Mouse (Mus musculus) small intestine, adult 2 months (tissue): Measurements from ENCODE around the gene Gucy1a1. TPM values are rescaled to one million over a fixed set of nuclear protein-coding genes. Genes with fewer than 3 reads are reported as not detected.
A peak's percentile ranks its signal among the peaks of the same experiment; 100 is the strongest.

Experiments used
- H3K27ac ChIP-seq: fragments of 200-500 bp; 2 replicates; pipeline ENCODE4 v1.5.1; 2012; ENCODE audit warnings: low read depth, low read length, control low read depth, inconsistent platforms; ENCODE audit not compliant: insufficient read depth
- H3K27me3 ChIP-seq: fragments of 200-500 bp; 2 replicates; pipeline ENCODE4 v1.6.1; 2012; ENCODE audit warnings: mild to moderate bottlenecking, moderate library complexity, low read length, inconsistent platforms; ENCODE audit not compliant: control insufficient read depth, insufficient read depth
- H3K36me3 ChIP-seq: fragments of 200-500 bp; 2 replicates; pipeline ENCODE4 v1.6.1; 2012; ENCODE audit warnings: mild to moderate bottlenecking, low read length, control low read depth, inconsistent platforms; ENCODE audit not compliant: control insufficient read depth, insufficient read depth
- H3K4me1 ChIP-seq: fragments of 200-500 bp; 2 replicates; pipeline ENCODE4 v1.6.1; 2012; ENCODE audit warnings: low read length, inconsistent platforms, mixed read lengths; ENCODE audit not compliant: control insufficient read depth, insufficient read depth, insufficient read length
- H3K4me3 ChIP-seq: fragments of 200-500 bp; 2 replicates; pipeline ENCODE4 v1.5.1; 2012; ENCODE audit warnings: low read depth, mild to moderate bottlenecking, control low read depth, inconsistent platforms, low read length, moderate library complexity
- CTCF ChIP-seq: fragments of 200-500 bp; IDR thresholded peaks from 2 replicates; pipeline ENCODE4 v1.5.1; 2012; ENCODE audit warnings: low read depth, mild to moderate bottlenecking, control low read depth, inconsistent platforms, low read length, moderate library complexity, mixed read lengths; ENCODE audit not compliant: insufficient replicate concordance, insufficient read length; ENCODE audit errors: extremely low read depth
- POLR2A ChIP-seq: fragments of 200-500 bp; IDR thresholded peaks from 2 replicates; pipeline ENCODE4 v1.6.1; 2012; ENCODE audit warnings: low read depth, mild to moderate bottlenecking, control low read depth, inconsistent platforms, low read length, moderate library complexity
- WGBS: fragments of 180-500 bp; shearing (Covaris S2); methylation state at CpG from one replicate; pipeline ENCODE4 v1.1.7; 2018; 5-methylcytosine and 5-hydroxymethylcytosine counted together
- polyA plus RNA-seq: library from polyadenylated mRNA; depleted of rRNA; stranded (reverse); fragments of >200 nt; gene quantifications from 2 replicates; pipeline ENCODE4 v1.2.3, GENCODE M21; 2012

Gucy1a1 gene
- polyA plus RNA-seq, 1 experiment, result 3.6 TPM

GRCm38 (mm10) chr3:82096801-82097200 lies 48.8 kb downstream of the Gucy1a1 start:
- Histone ChIP-seq H3K4me3 (no peak overlapping the region), H3K27ac (no peak overlapping the region), H3K36me3 (no peaks in the 10 kb centered on the region), H3K4me1 (no peaks in the 10 kb centered on the region), H3K27me3 (no peaks in the 10 kb centered on the region)
- no peak for TF ChIP-seq CTCF
- TF ChIP-seq POLR2A, result no peak
- WGBS, result 69% methylated on average over 2 of the region's 2 CpGs

- TF ChIP-seq POLR2A, result peak; percentile 49; the same call in 1 of the 2 replicates
- no peak for TF ChIP-seq CTCF
- Histone ChIP-seq H3K27me3 (peaks cover 7% of the 10 kb centered on the region; the same call in 1 of the 2 replicates), H3K4me3 (peak within 1 kb of the TSS; percentile 72), H3K27ac (peak within 1 kb of the TSS; percentile 50), H3K36me3 (no peaks in the 10 kb centered on the region), H3K4me1 (no peaks in the 10 kb centered on the region)
- WGBS, result 5% methylated on average over 25 of the region's 25 CpGs
These were observed 71.3 kb downstream of the Gucy1a1 start, which contains the start of gene Gucy1b1 for GRCm38 (mm10) chr3:82074201-82074851. Gucy1b1 (minus strand) TSS chr3:82074689.

- no peak for TF ChIP-seq POLR2A
- TF ChIP-seq CTCF, result no peak
- peak overlapping the region; percentile 72 for H3K4me3 ChIP-seq
- peaks cover 7% of the 10 kb centered on the region; the same call in 1 of the 2 replicates for H3K27me3 ChIP-seq
- peak overlapping the region; percentile 50 for H3K27ac ChIP-seq
- 4% methylated on average over 34 of the region's 34 CpGs for WGBS
- no peaks in the 10 kb centered on the region for H3K36me3 ChIP-seq
- no peaks in the 10 kb centered on the region for H3K4me1 ChIP-seq
These were observed 71.8 kb downstream of the Gucy1a1 start for GRCm38 (mm10) chr3:82073741-82074181.

GRCm38 (mm10) chr3:82067830-82068229 lies 77.8 kb downstream of the Gucy1a1 start:
- no peaks in the 10 kb centered on the region for H3K27me3 ChIP-seq
- no peak overlapping the region for H3K27ac ChIP-seq
- H3K4me1 ChIP-seq, result no peaks in the 10 kb centered on the region
- no peak overlapping the region for H3K4me3 ChIP-seq
- TF ChIP-seq POLR2A, result no peak
- no peak for TF ChIP-seq CTCF
- H3K36me3 ChIP-seq, result no peaks in the 10 kb centered on the region
- WGBS, result 80% methylated on average over 5 of the region's 5 CpGs

GRCm38 (mm10) chr3:82061402-82062180 lies 84.0 kb downstream of the Gucy1a1 start:
- Histone ChIP-seq H3K27ac (no peak overlapping the region), H3K4me1 (no peaks in the 10 kb centered on the region), H3K36me3 (no peaks in the 10 kb centered on the region), H3K4me3 (no peak overlapping the region), H3K27me3 (no peaks in the 10 kb centered on the region)
- TF ChIP-seq POLR2A (no peak), CTCF (no peak)
- WGBS, result 34% methylated on average over 9 of the region's 9 CpGs

GRCm38 (mm10) chr3:82057201-82057600 lies 88.4 kb downstream of the Gucy1a1 start:
- H3K27ac ChIP-seq, result 0 out of 2 replicates have a peak overlapping the region, but pooled peaks have one; percentile 12

DNA sequence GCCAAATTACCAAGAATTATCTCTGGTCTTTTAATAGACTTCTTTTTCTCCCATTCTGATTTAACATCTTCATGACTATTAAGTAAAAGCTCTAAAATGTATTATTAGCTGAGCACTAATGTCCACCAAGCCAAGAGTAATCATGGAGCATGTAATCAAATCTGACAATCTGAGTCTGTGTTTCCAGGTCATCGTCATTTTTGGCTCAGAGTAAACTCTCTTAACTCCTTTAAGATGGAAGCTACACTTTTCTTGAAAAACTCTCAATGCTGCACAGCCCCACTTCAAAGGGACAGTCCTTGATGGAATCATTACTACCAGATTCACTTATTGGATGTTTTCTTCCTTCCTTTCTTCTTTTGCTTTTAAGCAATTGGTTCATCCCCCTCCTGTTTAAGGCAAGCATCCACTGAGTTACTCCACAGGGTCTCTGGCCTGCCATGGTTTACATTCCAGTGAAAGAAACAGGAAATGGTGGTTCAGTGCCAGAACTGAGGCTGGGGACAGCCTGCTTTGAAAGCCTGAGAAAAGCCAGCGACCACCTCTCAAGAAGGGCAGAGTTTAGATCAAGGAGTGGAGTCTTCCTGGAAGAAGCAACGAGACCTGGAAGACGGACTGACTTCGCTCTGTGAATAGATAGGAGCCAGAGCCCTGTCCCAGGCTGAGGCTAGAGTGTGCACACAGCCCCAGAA lies 91.2 kb downstream of the Gucy1a1 start:
- Histone ChIP-seq H3K4me1 (no peaks in the 10 kb centered on the region), H3K36me3 (no peaks in the 10 kb centered on the region), H3K27ac (peak overlapping the region; percentile 42), H3K27me3 (no peaks in the 10 kb centered on the region), H3K4me3 (no peak overlapping the region)
- WGBS, result 57% methylated on average over 5 of the region's 5 CpGs
- TF ChIP-seq POLR2A (no peak), CTCF (no peak)

More at GRCm38 (mm10) chr3:82057201-82057600, 88.4 kb downstream of the Gucy1a1 start:
- no peaks in the 10 kb centered on the region for H3K4me1 ChIP-seq
- H3K4me3 ChIP-seq, result no peak overlapping the region
- H3K36me3 ChIP-seq, result no peaks in the 10 kb centered on the region
- no peak for TF ChIP-seq POLR2A
- no peak for TF ChIP-seq CTCF
- 42% methylated on average over 5 of the region's 5 CpGs for WGBS
- H3K27me3 ChIP-seq, result no peaks in the 10 kb centered on the region
